Mouse (Mus musculus) testis, adult 2 months (tissue): Measurements from ENCODE around the gene Zfp536.

Experiments
- CTCF ChIP-seq: fragments of 200-500 bp; IDR thresholded peaks from 2 replicates; pipeline ENCODE4 v1.5.1; 2012; ENCODE audit warnings: low read depth, mild to moderate bottlenecking, inconsistent platforms, low read length, moderate library complexity; ENCODE audit not compliant: control insufficient read depth, insufficient read depth, insufficient replicate concordance
- POLR2A ChIP-seq: fragments of 200-500 bp; IDR thresholded peaks from 2 replicates; pipeline ENCODE4 v1.6.1; 2012; ENCODE audit warnings: low read depth, mild to moderate bottlenecking, inconsistent platforms, low read length, moderate library complexity; ENCODE audit not compliant: control insufficient read depth

- TF ChIP-seq CTCF (no peak), POLR2A (no peak)
These were observed 37.1 kb downstream of the Zfp536 start for GRCm38 (mm10) chr7:37736413-37736720.
